Mouse (Mus musculus) limb, embryonic 14.5 days (tissue): ENCODE measurements around the gene Gmcl1. TPM values are rescaled to one million over a fixed set of nuclear protein-coding genes. Genes with fewer than 3 reads are reported as not detected.

Experiments
- ATAC-seq: fragments of 200-750 bp; cut with Nextera tagmentation; 2 replicates; pipeline ENCODE4 v1.8.0; 2017; ENCODE audit warnings: low read depth, moderate number of reproducible peaks, moderate TSS enrichment; ENCODE audit not compliant: low FRiP score
- DNase-seq: peaks from one replicate; pipeline ENCODE4 v3.0.0-alpha.2; 2015; ENCODE audit warnings: low spot score
- H3K27ac ChIP-seq: fragments of 300-500 bp; sonication (generic); replicated peaks from 2 replicates; pipeline ENCODE4 v1.5.1; 2014; ENCODE audit warnings: low read depth, mild to moderate bottlenecking, low read length, moderate library complexity, mixed read lengths
- H3K27me3 ChIP-seq: fragments of 300-500 bp; sonication (generic); 2 replicates; pipeline ENCODE4 v1.6.1; 2014; ENCODE audit warnings: low read length, mixed read lengths; ENCODE audit not compliant: control insufficient read depth, insufficient read depth
- H3K36me3 ChIP-seq: fragments of 300-500 bp; sonication (generic); 2 replicates; pipeline ENCODE4 v1.6.1; 2014; ENCODE audit warnings: mild to moderate bottlenecking, low read length, moderate library complexity, mixed read lengths; ENCODE audit not compliant: control insufficient read depth, insufficient read depth
- H3K4me1 ChIP-seq: fragments of 300-500 bp; sonication (generic); 2 replicates; pipeline ENCODE4 v1.6.1; 2014; ENCODE audit warnings: antibody characterized with exemption, low read length, mixed read lengths; ENCODE audit not compliant: control insufficient read depth, insufficient read depth
- H3K4me2 ChIP-seq: fragments of 300-500 bp; sonication (generic); replicated peaks from 2 replicates; pipeline ENCODE4 v1.6.1; 2014; ENCODE audit warnings: low read depth, mild to moderate bottlenecking, low read length, moderate library complexity; ENCODE audit not compliant: severe bottlenecking
- H3K4me3 ChIP-seq: fragments of 300-500 bp; sonication (generic); replicated peaks from 2 replicates; pipeline ENCODE4 v1.5.1; 2014; ENCODE audit warnings: low read length
- H3K9ac ChIP-seq: fragments of 300-500 bp; sonication (generic); 2 replicates; pipeline ENCODE4 v1.6.1; 2014; ENCODE audit warnings: mild to moderate bottlenecking, low read depth, low read length, moderate library complexity; ENCODE audit not compliant: severe bottlenecking
- H3K9me3 ChIP-seq: fragments of 300-500 bp; sonication (generic); 2 replicates; pipeline ENCODE4 v1.6.1; 2016; ENCODE audit warnings: low read length; ENCODE audit not compliant: control insufficient read depth
- POLR2A ChIP-seq: fragments of 200-500 bp; IDR thresholded peaks from 2 replicates; pipeline ENCODE4 v1.8.0; 2012; ENCODE audit warnings: inconsistent platforms, mild to moderate bottlenecking, moderate library complexity, borderline replicate concordance; ENCODE audit not compliant: insufficient read depth, insufficient read length; ENCODE audit errors: extremely low read depth
- WGBS: fragments of 180-500 bp; shearing (Covaris S2); extraction: QIAGEN DNeasy Blood & Tissue Kit; methylation state at CpG from one replicate; pipeline ENCODE4 v1.1.7; 2014; 5-methylcytosine and 5-hydroxymethylcytosine counted together
- polyA plus RNA-seq, 2 experiments: library from polyadenylated mRNA; depleted of rRNA in 1 of 2; stranded (reverse) in 1 of 2; unstranded in 1 of 2; fragments of >200 nt; fragmentation: Nextera tagmentation in 1 of 2; extraction: Ambion mirVana in 1 of 2; gene quantifications; 2 replicates each; pipeline versions ENCODE4 v1.2.1 to v1.2.3; 2012 to 2014

Gmcl1 gene
- polyA plus RNA-seq, 2 experiments: 27.3 to 33.3 TPM

GRCm38 (mm10) chr6:86732276-86733173 is 658 bp downstream of the Gmcl1 start:
- DNase-seq (no peak), ATAC-seq (peak; percentile 46)
- Histone ChIP-seq H3K27me3 (no peaks in the 10 kb centered on the region), H3K27ac (peak overlapping the region; percentile 52; the same call in 1 of the 2 replicates), H3K36me3 (peaks cover 1% of the 10 kb centered on the region), H3K4me2 (peak overlapping the region; percentile 94), H3K4me1 (peaks cover 10% of the 10 kb centered on the region; the same call in 1 of the 2 replicates), H3K9ac (peak overlapping the region; percentile 84), H3K4me3 (peak overlapping the region; percentile 97), H3K9me3 (no peaks in the 10 kb centered on the region)
- no peak for TF ChIP-seq POLR2A
- under 1% methylated on average over 52 of the region's 62 CpGs for WGBS

- Histone ChIP-seq H3K4me3 (no peak overlapping the region), H3K27ac (no peak overlapping the region), H3K9me3 (no peaks in the 10 kb centered on the region), H3K27me3 (no peaks in the 10 kb centered on the region), H3K9ac (no peak overlapping the region), H3K4me2 (no peak overlapping the region), H3K4me1 (peaks cover 5% of the 10 kb centered on the region; the same call in 1 of the 2 replicates), H3K36me3 (peaks cover 12% of the 10 kb centered on the region)
- WGBS: 94% methylated on average over 5 of the region's 5 CpGs
- DNase-seq: no peak
- ATAC-seq: no peak
- TF ChIP-seq POLR2A: no peak
Measured at GRCm38 (mm10) chr6:86728711-86729110, 4.5 kb downstream of the Gmcl1 start.

GRCm38 (mm10) chr6:86721977-86722376 is 11.2 kb downstream of the Gmcl1 start:
- WGBS: 64% methylated on average over 3 of the region's 3 CpGs
- H3K9ac ChIP-seq: no peak overlapping the region
- peaks cover 25% of the 10 kb centered on the region; the same call in 1 of the 2 replicates for H3K36me3 ChIP-seq
- TF ChIP-seq POLR2A: no peak
- H3K4me1 ChIP-seq: no peaks in the 10 kb centered on the region
- no peak for DNase-seq
- ATAC-seq: no peak
- no peaks in the 10 kb centered on the region for H3K9me3 ChIP-seq
- no peak overlapping the region for H3K4me3 ChIP-seq
- no peaks in the 10 kb centered on the region for H3K27me3 ChIP-seq
- no peak overlapping the region for H3K4me2 ChIP-seq
- no peak overlapping the region for H3K27ac ChIP-seq

- ATAC-seq (no peak), DNase-seq (no peak)
- Histone ChIP-seq H3K36me3 (peaks cover 64% of the 10 kb centered on the region), H3K4me3 (no peak overlapping the region), H3K27me3 (no peaks in the 10 kb centered on the region), H3K9ac (no peak overlapping the region), H3K9me3 (no peaks in the 10 kb centered on the region), H3K27ac (no peak overlapping the region), H3K4me1 (no peaks in the 10 kb centered on the region), H3K4me2 (no peak overlapping the region)
- TF ChIP-seq POLR2A: no peak
- 89% methylated on average over 4 of the region's 4 CpGs for WGBS
Measured at GRCm38 (mm10) chr6:86708072-86708774, 25.0 kb downstream of the Gmcl1 start.

- ATAC-seq (no peak), DNase-seq (no peak)
- Histone ChIP-seq H3K4me3 (no peak overlapping the region), H3K9me3 (no peaks in the 10 kb centered on the region), H3K36me3 (peaks cover 88% of the 10 kb centered on the region), H3K27me3 (no peaks in the 10 kb centered on the region), H3K4me1 (no peaks in the 10 kb centered on the region), H3K27ac (no peak overlapping the region), H3K9ac (no peak overlapping the region), H3K4me2 (no peak overlapping the region)
- TF ChIP-seq POLR2A: no peak
- WGBS: 88% methylated on average over 9 of the region's 9 CpGs
Measured at GRCm38 (mm10) chr6:86702577-86702976, 30.6 kb downstream of the Gmcl1 start.
